Comparison of ENCODE assay signal across 8 mouse cellular contexts in the genomic region with DNA sequence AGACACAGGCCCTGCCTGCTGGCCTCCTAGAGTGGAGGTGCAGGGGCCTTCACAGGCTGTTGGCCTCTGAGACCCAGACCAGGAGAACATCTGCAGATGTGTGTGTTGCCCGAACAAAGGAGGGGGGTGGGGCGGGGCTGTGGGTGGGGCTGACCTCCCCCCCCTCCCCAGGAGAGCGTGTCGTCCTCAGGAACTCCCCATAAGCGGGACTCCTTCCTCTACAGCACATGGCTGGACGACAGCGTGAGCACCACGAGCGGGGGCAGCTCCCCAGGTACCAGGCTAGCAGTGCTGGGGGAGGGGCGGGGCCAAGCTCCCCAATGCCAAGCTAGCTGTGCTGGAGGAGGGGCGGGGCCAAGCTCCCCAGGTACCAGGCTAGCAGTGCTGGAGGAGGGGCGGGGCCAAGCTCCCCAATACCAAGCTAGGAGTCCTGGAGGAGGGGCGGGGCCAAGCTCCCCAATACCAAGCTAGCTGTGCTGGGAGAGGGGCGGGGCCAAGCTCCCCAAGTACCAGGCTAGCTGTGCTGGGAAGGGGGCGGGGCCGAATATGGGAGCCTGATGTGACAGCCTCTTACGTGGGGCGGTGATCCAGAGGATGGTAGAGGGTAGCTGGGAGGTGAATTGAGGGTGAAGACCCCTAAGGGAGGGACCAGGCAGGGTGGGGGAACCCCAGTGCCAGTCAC.
DNase-seq lines count a peak whose midpoint lies in the region; TF ChIP-seq lines count a peak whose summit lies in the region.

No protein-coding gene starts in this region.

- peaks cover 17% of the 10 kb centered on the region for H3K4me1 ChIP-seq in testis, adult 2 months (ENCODE audit: control insufficient read depth, insufficient read depth, low read length)
- H3K4me1 ChIP-seq in embryonic facial prominence, embryonic 10.5 days, result peaks cover 68% of the 10 kb centered on the region

- peak; percentile 22; the same call in 1 of the 2 replicates for TF ChIP-seq POLR2A in testis, adult 2 months (IDR thresholded peaks at IDR 0.05; ENCODE audit: control insufficient read depth, low read depth, low read length)

- intact Hi-C loops in heart, postnatal 36 days (cut with DNase I), result no loop called here

- peak overlapping the region; percentile 71 for H3K4me3 ChIP-seq in testis, adult 2 months (ENCODE audit: control insufficient read depth, low read depth, low read length)
- peak overlapping the region; percentile 45 for H3K4me3 ChIP-seq in embryonic facial prominence, embryonic 10.5 days

- WGBS in embryonic facial prominence, embryonic 10.5 days, result 3% methylated on average over 18 of the region's 18 CpGs

- no peak for TF ChIP-seq CTCF in testis, adult 2 months (IDR thresholded peaks at IDR 0.05; ENCODE audit: control insufficient read depth, insufficient read depth, insufficient replicate concordance, low read depth, low read length)

- H3K36me3 ChIP-seq in testis, adult 2 months (ENCODE audit: control insufficient read depth, insufficient read depth, low read length), result no peaks in the 10 kb centered on the region
- H3K36me3 ChIP-seq in embryonic facial prominence, embryonic 10.5 days (replicated peaks), result no peaks in the 10 kb centered on the region

- H3K27me3 ChIP-seq in testis, adult 2 months (ENCODE audit: control insufficient read depth, insufficient read depth, low read length), result no peaks in the 10 kb centered on the region
- peaks cover 90% of the 10 kb centered on the region for H3K27me3 ChIP-seq in embryonic facial prominence, embryonic 10.5 days (replicated peaks; ENCODE audit: low read depth, poor library complexity, severe bottlenecking)

- no peak for DNase-seq in testis, postnatal 14 days (ENCODE audit: low spot score)
- DNase-seq in embryonic facial prominence, embryonic 10.5 days (ENCODE audit: low spot score), result peak; percentile 74
- DNase-seq in kidney, adult 18-20 months, result peak; percentile 50
- peak; percentile 25 for DNase-seq in lung, postnatal 25 days (ENCODE audit: low spot score)
- DNase-seq in T-cell, adult 2 months (ENCODE audit: low spot score), result no peak
- DNase-seq in layer of hippocampus, adult 11-12 months (ENCODE audit: low spot score), result no peak
- DNase-seq in heart, postnatal 36 days, result no peak

- no peak overlapping the region for H3K27ac ChIP-seq in testis, adult 2 months (ENCODE audit: control insufficient read depth, insufficient read depth, low read depth, low read length)
- peak overlapping the region; percentile 72 for H3K27ac ChIP-seq in embryonic facial prominence, embryonic 10.5 days (replicated peaks)

- H3K9me3 ChIP-seq in embryonic facial prominence, embryonic 10.5 days, result no peaks in the 10 kb centered on the region

Comparison
In these comparisons a context has a peak if more than half of its experiments do, and no peak if none do; other contexts are left out.
1. DNase-seq: peak in embryonic facial prominence, embryonic 10.5 days (single experiment), kidney, adult 18-20 months (single experiment) and lung, postnatal 25 days (single experiment); none in testis, postnatal 14 days (single experiment), T-cell, adult 2 months (single experiment), layer of hippocampus, adult 11-12 months (single experiment) and heart, postnatal 36 days (0 of 2).